Mouse (Mus musculus) stomach, postnatal 0 days (tissue): Measurements from ENCODE around the gene Ino80.

Experiments used
- CTCF ChIP-seq: IDR thresholded peaks from 2 replicates; pipeline ENCODE4 v1.5.1; 2016; ENCODE audit warnings: antibody characterized with exemption, low read depth, mild to moderate bottlenecking, moderate library complexity
- EP300 ChIP-seq: optimal IDR thresholded peaks from 2 replicates; pipeline ENCODE3; 2016; ENCODE audit warnings: antibody characterized with exemption

DNA sequence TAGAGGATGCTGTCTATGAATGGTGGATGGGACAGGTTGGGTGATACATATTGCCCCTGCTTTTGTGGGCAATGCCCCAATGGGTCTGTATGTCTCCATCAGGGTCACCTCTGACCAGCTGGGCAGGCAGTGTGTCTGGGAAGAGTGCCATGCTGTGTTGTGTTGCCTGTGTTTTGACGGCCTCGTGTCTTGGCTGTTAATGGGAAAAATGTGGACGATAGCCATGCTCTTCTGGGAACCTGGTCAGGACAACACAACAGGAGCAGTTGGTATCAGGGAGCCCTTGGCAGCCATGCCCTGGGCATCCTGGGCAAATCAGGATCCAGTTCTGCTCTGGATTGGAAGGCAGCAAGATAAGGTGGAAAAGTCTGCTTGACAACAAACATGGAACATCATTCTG, 122.4 kb downstream of the Ino80 start:
- TF ChIP-seq CTCF (no peak), EP300 (no peak)
